Mouse (Mus musculus) embryo, embryonic 10 days (tissue): ENCODE measurements around the gene Khdc1a.
A peak's percentile ranks its signal among the peaks of the same experiment; 100 is the strongest.
"Not testable (repeated sequence)": the region's sequence is repeated elsewhere in the genome, so short reads cannot be mapped to it uniquely, and the experiment has no call there.

ENCODE experiments used
- DNase-seq: peaks from one replicate; pipeline ENCODE4 v3.0.0-alpha.2; 2015; ENCODE audit warnings: low spot score

The Khdc1a gene

DNA sequence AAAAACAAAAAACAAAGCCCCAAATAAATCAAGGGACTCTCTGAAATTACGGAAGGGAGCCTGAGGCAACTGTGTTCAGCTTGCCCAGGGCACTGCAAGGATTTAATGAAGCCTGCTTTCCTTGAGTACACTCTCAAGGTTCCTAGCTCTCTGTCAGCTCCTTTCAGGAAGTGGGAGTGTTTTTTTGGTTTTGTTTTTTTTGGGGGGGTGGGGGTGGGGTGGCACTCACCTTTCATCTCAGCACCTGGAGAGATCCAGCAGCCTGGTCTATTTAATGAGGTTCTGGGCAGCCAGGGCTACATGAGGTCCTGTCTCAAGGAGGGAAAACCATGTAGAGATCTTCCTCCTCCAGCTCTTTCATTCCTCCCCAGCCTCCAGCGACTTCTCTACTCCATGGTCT lies at the start of gene Khdc1a:
Gene Khdc1a (plus strand): TSS at position 301 of the 400 bp plus-strand sequence.
- no peak for DNase-seq

DNA sequence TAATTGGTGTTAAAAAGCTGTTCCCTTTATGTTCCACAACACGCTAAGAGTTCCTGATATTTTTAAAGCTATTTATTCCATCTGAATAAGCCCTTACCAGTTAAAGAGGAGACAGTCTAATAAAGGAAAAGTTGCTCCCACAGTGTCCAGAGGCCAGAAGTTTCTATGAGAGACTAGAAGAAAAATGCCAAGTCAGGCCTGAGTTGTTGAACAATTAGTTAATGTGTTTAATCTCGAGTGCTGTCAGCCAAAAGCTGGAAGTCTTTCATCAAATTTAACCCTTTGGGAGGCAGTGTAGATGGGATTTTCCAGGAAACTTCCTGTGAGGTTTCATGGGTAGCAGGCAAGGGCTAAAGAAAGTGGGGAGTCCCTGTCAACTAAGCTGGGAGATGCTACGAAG lies 49.6 kb upstream of the Khdc1a start:
- DNase-seq = no peak

DNA sequence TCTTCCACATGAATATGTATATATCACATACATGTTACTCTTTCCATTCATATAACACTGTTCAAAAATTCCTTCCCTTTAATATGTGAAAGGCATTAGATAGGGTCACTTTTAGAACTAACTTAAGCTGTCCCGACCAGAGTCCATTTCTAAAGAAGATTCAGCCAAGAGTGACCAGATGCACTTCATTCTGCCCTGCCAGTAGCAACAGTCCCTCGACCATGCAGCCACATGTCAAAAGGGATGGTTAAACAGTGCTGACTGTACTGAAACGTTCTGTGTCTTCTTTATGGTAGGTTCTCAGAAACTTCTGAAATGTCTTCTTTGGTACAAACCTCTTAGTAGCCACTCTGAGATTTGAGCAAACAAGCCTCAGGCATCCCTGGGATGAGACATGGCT lies 47.8 kb upstream of the Khdc1a start:
- DNase-seq = no peak

DNA sequence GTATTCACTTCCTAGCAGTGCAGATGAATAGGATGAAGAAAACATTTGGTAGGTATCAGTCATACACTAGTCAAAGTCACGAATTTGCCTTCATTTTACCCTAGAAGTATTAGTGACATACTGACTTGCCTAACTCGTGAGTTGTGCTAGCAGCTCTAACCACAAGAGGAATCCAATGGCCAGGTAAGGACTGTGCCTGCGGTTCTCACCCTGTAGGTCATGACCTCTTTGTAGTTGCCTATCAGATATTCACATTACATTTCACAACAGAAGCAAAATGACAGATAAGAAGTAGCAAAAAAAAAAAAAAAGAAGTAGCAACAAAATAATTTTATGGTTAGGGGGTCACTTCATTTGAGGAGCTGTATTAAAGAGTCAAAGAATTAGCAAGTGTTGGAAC lies 45.3 kb upstream of the Khdc1a start:
- DNase-seq = no peak

DNA sequence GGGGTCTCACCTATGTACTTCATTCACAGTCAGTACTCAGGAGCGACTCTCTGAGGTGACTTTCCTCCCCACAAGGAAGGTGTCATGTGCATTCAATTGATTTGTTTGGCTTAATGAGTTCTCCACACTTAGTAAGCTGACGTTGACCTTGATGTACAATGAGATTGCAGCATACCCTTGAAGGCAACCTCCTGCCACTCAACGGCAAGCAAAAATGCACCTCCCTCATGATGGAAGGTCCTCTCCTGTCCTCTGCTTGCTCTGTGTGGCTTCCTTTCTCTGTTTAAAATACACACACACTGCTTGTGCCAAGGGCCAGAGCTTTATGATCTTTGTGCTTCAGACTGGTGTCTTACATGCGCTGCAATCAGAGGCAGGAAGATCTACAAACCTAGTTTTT lies 44.8 kb upstream of the Khdc1a start:
- DNase-seq = no peak

DNA sequence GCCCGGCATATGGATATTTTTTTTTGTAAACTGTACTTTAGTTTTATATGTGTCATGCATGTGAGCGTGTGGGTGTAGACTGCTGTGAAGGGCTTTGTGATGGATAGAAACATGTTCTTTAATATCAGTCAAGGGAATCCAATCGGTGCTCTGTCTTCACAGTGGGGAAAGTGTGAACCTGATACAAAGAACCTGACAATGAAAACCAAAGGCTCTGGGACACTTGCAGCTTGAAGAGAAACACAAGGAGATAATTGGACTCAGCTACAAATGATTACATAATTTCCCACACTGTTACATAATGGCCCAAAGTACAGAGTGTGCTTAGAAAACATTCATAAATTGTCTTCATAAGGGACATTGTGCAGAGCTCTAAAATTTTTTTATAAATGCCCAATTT lies 44.0 kb upstream of the Khdc1a start:
- no peak for DNase-seq

DNA sequence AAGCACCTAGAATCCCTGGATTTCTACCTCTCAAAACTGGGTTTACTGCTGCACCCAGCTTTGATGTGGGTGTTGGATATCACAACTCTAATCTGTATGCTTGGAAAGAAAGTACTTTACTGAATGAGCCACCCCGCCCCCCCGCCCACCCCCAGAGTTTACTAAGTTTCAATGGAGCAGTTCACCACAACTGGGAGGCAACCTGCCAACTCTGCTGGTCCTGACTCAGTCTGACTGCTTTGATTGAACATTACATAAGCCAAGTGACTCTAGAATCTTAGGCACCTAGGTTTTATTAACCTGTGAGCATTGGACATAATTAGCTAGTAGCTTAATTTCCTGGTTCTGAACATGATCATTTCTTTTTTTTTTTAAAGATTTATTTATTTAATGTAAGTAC lies 35.1 kb upstream of the Khdc1a start:
- no peak for DNase-seq

DNA sequence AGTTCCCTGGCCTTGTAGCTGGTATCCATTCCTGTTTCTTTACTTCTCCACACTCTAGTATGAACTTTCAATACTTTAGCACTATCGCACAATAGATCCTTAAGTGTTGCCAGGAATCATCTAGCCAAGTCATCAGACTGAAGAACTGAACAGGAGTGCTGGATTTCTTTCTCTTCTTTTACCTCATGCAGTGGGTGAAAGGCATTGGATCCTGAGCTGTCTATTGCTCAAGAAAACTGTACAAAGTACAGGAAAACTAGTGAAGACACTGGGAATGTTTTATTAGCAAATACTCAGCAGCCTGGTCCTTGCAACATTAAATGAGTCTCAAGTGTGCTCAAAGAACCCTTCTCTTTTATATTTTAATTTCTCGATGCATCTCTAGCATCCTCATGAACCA lies 33.7 kb upstream of the Khdc1a start:
- DNase-seq = no peak

DNA sequence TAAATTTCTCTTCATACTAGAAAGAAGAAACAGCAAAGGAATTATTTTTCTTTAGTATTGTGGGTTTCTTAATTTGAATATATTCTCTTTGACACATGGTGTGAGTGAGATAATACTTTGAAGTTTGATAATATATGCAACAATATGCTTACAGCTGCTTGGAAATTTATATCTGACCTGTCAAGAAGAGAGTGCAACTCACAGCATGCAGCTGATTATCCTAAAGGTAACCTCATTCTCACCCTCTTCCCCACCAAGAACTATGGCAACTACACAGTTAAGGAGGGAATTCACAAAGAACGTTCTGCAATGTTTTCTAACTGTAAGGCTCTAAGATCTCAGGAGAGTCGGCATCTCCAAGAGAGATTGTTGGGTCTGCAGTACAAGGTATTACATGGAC lies 33.1 kb upstream of the Khdc1a start:
- DNase-seq = no peak

DNA sequence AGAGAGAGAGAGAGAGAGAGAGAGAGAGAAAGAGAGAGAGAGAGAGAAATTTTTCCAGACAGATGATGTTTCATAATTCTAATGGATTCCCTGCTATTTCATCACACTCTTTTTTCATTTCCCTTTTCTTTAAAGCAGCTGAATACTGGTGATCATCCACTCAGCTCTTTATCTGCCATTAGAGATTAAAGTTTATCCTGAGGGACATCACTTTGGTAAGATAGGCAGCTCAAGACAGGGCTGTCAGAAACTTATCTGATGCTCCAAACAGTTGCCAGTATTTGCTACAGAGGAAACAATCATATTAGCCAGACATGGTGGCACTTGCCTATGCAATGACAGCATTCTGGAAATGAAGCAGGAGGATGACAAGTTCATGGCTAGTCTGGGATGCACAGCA lies 31.2 kb upstream of the Khdc1a start:
- DNase-seq = no peak

DNA sequence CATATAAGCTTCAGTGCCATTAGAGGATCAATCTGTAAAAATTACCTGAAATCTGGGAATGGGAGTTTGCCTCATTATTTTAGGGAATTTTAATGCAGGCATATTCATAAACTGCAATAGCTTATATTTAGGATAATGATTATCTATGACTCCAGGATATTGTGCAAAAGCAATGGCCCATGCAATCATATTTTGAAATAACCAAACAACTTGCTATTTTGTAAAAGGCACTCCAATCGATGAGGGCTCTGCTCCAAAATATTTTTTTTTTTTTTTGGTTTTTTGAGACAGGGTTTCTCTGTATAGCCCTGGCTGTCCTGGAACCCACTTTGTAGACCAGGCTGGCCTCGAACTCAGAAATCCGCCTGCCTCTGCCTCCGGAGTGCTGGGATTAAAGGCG lies 29.2 kb upstream of the Khdc1a start:
- DNase-seq = not testable (repeated sequence)

DNA sequence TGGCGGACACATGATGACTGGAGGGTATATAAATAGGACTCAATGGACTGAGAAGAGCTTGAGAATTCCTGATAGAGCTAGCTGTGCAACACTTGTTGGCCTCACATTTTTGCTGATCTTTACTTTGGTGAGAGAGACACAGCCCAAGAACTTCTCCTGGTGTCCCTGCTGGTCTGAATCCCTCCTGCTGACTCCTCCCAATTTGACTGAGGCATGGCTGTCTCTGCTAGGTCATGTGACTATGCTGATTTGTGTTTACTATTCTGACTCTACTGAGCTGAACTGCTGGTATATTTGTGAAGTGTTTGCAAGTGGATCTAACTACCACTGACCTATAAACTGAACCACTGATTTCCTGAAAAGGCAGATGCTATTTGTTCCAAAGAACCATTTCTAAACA lies 27.8 kb upstream of the Khdc1a start:
- no peak for DNase-seq

DNA sequence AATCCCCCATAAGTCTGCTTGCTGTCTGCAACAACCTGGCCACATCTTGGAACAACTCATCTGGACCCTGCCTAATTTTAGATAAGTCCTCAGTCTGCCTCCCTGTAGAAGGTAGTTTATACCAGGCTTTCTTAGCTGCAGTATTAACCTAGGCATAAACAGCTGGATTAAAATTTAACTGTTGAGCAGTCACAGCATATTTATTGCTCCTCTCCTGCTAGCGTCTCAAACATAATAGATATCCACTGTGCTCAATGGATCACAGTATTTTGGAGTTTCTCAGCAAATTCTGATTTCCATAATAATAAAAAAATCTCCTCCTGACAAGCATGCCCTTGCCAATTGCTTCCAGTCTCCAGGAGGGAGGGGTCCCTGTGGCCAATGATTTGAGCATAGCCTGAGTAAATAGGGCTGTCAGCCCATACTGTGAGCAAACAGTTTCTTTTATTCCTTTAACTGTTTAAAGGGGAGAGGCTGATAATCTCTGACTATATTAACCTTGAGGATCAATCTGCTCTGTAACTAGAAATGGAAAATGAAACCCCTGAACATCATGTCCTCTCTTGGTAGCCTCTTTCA lies 25.4 kb upstream of the Khdc1a start:
- no peak for DNase-seq

DNA sequence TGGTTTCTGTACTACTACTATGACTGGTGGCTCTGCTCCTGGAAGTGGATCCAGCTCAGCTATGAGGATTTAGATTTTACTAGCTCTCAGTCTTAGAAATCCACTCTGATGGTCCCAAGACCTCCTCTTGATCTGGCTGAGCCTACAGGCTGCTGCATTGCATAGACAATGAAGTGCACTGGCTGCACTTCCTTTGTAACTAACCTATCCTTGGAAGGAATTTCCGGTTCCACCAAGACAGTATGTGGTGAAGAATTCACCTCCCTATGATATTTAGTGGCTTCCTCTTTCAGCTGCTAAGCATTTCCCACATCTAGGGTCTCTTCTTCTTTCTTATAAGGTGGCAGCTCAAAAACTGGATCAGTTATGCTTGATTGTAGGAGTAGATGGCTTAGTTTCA lies 24.8 kb upstream of the Khdc1a start:
- DNase-seq = no peak

DNA sequence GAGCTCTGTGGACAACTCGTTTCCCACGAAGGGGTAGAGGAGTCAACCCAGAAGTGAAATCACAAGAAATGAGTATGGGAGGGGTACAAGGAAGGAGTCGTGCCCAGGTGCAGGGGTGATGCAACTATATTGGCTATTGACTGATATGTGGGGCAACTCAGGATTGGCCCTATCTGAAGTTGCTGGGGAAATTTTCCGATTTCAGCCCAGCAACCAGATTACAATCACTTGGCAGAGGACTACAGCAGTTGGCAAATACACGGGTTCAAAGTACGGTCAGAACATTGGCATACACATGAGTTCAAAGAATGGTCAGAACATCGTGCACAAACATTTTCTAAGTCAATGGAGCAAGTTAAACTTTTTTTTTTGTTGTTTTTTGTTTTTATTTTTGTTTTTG lies 22.7 kb upstream of the Khdc1a start:
- DNase-seq = no peak

DNA sequence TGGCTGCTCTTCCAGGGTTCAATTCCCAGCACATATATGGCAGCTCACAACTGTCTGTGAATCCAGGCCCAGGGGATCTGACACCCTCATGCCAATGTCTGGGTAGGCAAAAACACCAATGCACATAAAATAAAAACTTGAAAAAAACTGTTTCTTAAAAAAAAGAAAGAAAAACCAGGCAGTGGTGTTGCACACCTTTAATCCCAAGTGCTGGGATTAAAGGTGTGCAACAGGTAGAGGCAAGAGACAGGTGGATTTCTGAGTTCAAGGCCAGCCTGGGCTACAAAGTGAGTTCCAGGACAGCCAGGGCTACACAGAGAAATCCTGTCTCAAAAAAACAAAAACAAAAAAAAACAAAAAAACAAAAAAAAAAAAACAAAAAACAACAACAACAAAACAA lies 18.3 kb upstream of the Khdc1a start:
- not testable (repeated sequence) for DNase-seq

DNA sequence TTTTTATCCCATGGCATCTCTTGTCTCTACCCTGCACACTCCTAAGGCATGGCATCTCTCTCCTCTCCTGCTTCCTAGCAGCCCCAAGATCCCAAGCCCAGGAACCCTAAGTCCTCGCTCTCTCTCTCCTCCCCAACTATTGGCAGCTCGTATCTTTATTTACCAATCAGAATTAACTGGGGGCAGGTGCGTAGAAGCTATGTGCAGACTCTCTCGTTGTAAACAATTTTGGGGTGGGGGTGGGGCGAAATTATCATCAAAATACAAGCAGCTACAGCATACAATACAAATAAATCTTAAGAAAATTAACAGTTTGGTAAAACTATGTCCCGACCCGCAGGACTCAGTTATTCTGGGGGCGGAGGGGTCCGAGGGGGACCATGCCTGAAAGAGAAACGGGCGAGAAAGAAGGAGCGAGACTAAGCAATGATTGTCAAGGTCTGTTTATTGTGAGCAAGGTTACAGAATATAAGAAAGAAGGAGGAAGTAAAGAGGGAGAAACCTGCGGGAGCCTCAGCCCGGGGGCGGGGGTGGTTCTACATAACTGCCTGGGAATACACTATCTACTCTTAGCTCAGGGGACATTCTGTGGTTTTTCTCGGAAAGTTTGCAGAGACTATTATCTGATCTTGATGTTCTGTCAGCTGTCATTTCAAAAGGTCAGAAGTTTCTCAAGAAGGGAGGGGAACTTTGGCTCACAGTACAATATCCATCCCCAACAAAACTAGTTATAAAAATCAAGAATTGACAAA lies 16.0 kb upstream of the Khdc1a start:
- DNase-seq = no peak

DNA sequence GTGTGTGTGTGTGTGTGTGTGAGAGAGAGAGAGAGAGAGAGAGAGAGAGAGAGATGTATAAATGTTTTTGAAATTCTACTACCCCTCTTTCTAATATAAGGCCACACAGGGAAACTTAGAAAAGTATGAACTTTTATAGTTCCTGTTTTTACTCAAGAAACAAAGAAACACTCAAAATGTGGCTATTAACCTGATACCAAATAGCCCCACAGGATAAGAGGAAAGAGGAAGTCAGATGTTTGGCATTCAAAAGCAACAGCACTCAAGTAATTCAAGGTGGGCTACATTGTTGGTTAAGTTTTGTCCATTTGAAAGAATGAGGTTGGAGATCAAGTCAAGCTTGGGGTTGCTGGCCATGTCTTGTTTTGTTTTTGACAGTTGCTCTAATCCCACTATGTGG lies 13.6 kb upstream of the Khdc1a start:
- no peak for DNase-seq

DNA sequence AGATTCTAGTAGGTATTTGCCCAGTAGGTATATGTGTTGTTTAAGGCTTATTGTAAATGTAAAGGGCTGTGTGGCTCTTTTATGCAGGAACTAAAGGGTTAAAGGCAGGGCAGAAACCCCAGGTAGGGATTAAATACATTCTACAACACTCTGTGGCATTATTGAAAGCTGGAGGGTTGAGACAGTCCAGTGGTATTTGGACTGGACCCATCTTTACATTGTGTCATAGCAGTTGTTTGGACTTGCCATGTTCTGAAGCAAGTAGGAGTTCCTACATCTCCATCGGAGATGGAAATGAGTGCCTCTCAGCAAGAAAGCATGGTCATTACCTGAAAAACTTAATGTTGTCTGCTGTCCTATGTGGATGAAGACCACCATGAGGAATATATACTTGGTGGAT lies 8.7 kb upstream of the Khdc1a start:
- no peak for DNase-seq

DNA sequence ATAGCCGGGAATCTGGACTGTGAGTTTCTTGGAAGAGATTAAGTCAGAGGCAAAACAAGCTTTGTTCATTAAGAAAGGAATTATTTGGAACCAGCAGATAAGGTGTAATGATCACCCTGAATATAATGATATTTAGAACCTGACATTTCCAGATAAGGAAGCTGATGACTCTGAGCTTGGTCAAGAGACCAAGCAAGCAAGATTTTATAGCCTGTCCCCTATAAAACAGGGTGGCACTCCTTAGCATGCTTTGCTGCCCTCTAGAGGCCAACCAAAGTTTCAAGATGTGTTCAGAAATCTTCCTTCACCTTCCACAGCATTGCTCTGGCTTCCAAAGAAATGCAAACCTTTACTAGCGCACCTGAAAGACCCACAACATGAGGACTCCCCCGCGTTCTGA lies 5.2 kb upstream of the Khdc1a start:
- peak; percentile 53 for DNase-seq

DNA sequence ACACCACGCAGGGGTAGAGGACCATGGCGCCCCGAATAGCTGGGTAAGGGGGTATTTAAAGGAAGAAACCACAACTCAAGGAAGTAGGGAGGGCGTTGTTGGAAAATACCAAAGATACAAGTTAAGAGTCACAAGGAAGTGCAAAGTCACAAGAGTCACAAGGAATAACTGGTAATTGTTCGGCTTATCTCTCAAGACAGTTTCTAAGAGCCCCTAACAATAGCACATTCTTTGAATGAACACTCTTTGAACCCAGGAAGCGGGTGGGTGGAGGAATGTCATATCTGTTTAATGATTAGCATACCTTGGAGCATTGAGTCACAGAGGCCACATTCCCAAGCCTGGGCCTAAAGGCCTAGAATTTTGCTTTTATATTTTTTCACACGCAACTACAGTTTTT lies 4.7 kb upstream of the Khdc1a start:
- not testable (repeated sequence) for DNase-seq

DNA sequence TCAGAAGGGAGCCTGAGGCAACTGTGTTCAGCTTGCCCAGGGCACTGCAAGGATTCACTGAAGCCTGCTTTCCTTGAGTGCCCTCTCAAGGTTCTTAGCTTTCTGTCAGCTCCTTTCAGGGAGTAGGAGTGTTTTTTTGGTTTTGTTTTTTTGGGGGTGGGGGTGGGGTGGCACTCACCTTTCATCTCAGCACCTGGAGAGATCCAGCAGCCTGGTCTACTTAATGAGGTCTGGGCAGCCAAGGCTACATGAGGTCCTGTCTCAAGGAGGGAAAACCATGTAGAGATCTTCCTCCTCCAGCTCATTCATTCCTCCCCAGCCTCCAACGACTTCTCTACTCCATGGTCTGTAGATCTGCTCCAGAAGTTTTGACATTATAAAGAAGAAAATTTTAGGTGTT lies 18.6 kb downstream of the Khdc1a start, which contains the start of gene Khdc1c:
Gene Khdc1c (plus strand): TSS at position 301 of the 400 bp plus-strand sequence.
- DNase-seq = not testable (repeated sequence)

DNA sequence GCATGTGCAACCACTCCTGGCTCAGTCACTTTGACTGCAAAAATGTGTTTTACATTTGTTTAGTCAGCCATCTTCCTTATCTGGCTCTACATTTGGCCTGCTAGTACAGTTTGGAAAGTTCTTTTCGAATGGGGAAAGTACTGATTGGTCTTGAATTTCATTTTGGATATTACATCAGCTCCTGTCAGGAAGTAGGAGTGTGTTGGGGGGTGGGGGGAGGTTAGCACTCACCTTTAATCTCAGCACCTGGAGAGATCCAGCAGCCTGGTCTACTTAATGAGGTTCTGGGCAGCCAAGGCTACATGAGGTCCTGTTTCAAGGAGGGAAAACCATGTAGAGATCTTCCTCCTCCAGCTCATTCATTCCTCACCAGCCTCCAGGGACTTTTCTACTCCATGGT lies 33.8 kb downstream of the Khdc1a start, which contains the start of gene Khdc1b:
Gene Khdc1b (plus strand): TSS at position 301 of the 400 bp plus-strand sequence.
- no peak for DNase-seq

DNA sequence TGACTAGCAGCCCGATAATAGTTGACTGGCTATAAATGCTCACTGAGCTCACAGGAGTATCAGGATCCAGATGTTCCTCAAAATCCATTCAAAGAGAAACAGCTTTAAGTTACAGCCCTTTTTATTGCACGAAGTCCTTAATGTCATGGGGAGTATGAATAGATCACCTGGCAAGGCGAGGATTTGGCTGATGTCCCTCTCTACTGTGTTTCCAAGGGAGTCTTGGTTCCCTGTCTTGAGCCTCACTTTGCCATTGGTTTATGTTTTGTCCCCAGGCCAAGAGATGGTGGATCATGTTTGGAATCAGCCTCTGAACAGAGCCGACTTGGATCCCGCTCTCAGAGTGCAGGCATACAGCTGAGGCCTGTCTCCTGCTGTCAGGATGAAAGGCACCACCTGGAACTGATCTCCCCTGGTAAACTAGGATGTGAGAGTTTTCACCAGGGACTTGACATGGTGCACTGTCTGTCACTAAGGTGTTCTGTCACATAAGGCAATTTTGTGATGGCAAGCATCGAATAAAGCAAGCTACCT lies 41.8 kb downstream of the Khdc1a start:
- DNase-seq = no peak
